Mouse (Mus musculus): ENCODE results near the gene Vdac1. TPM values are rescaled to one million over a fixed set of nuclear protein-coding genes. Genes with fewer than 3 reads are reported as not detected.

Gene Vdac1
- polyA plus RNA-seq (2017; shearing (Covaris generic)), result 10 to 100 TPM; 82.2 to 93.3 TPM

DNA sequence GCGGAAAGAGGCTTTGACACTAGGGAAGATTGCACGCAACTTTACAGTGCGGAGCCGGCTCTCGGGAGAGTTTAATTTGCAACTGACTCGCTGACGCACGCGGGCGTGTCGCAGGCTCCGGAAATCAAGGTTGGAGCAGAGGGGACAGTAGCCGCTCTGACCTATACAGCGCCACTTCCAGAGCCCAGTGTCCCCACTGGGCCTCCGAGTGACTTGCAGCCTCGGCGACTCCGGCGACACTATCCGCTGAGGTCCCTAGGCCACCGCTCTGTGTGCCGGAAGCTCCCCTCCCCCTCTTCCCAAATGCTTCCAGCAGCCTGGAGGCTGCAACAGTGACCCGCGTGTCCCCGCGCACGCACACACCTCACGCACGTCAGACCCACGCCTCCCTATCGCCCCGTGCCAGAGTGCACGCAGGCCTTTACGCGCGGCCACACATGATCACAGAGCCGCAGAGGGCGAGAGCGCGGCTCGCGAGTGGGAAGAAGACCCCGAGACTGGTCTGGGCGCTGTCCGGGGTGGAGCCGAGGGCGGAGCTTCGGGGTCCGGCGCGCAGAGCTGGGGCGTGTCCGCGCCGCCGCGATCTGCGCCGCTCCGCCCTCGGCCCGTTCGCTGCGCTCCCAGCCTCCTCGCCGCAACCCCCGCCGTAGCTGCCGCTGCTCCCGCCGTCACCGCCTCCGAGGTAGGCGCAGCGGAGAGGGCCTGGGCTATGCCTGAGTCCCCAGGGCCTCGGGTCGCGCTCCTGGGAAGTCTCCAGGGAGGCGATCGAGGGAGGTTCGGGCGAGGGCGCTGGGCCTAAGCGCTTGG, at the start of gene Vdac1:
Gene Vdac1, plus strand, starts transcription at position 390 of the 807 bp plus-strand sequence.

DNA sequence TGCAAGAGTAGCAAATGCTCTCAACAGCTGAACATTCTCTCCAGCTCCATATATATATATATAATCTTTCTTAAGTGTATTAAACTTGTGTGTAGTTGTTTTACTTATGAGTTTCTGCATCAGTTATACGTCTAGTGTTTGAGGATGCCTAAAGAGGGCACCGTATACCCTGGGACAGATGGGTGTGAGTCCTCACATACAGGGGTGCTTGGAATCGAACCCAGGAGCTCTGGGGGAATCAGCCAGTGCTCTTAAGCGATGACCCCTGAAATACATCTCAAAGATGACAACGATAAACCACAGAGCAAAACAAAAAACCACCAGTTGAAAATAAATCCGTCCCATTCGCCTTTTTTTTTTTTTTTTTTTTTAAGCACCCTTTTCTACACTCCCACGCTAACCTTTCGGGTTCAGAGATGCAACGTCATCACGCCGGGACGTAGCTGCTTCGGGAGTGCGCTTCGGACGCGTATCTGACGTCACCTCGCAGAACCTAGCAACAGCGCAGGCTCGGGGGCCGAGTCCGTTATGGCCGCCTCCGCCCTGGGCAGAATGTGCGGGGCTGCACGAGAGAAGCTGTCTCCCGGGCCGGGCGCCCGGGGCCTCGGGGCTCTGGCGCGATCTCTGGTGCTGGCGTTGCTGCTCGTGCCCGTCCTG, 35.4 kb downstream of the Vdac1 start, which contains the start of gene 9530068E07Rik:
Gene 9530068E07Rik, plus strand, starts transcription at position 489 of the 657 bp plus-strand sequence.

Other genes starting within 250 kb of the Vdac1 start
- gene Olfr1373, start 215.3 kb upstream of the Vdac1 start, polyA plus RNA-seq (2017; shearing (Covaris generic)), result not detected
- gene Olfr1371, start 146.9 kb upstream of the Vdac1 start, polyA plus RNA-seq (2017; shearing (Covaris generic)), result not detected
- 100 to 1,000 TPM; 274 to 368 TPM for gene Skp1a, start 128.9 kb upstream of the Vdac1 start, polyA plus RNA-seq (2017; shearing (Covaris generic))
- gene Tcf7, start 77.8 kb upstream of the Vdac1 start, polyA plus RNA-seq (2017; shearing (Covaris generic)), result 100 to 1,000 TPM; 305 to 880 TPM
- gene 9530068E07Rik, start 35.6 kb downstream of the Vdac1 start, polyA plus RNA-seq (2017; shearing (Covaris generic)), result 10 to 100 TPM; 83.7 to 95.4 TPM